Mouse (Mus musculus): Measurements from ENCODE around the gene Nek1. TPM values are rescaled to one million over a fixed set of nuclear protein-coding genes. Genes with fewer than 3 reads are reported as not detected.

Gene Nek1
- 5.7 to 8.4 TPM (median 7.0 TPM) in 4 replicates for total RNA-seq (2023)

GRCm38 (mm10) chr8:60992910-60993638 is at the start of gene Nek1:
TSS of gene Nek1 (plus strand) at chr8:60993195.

DNA sequence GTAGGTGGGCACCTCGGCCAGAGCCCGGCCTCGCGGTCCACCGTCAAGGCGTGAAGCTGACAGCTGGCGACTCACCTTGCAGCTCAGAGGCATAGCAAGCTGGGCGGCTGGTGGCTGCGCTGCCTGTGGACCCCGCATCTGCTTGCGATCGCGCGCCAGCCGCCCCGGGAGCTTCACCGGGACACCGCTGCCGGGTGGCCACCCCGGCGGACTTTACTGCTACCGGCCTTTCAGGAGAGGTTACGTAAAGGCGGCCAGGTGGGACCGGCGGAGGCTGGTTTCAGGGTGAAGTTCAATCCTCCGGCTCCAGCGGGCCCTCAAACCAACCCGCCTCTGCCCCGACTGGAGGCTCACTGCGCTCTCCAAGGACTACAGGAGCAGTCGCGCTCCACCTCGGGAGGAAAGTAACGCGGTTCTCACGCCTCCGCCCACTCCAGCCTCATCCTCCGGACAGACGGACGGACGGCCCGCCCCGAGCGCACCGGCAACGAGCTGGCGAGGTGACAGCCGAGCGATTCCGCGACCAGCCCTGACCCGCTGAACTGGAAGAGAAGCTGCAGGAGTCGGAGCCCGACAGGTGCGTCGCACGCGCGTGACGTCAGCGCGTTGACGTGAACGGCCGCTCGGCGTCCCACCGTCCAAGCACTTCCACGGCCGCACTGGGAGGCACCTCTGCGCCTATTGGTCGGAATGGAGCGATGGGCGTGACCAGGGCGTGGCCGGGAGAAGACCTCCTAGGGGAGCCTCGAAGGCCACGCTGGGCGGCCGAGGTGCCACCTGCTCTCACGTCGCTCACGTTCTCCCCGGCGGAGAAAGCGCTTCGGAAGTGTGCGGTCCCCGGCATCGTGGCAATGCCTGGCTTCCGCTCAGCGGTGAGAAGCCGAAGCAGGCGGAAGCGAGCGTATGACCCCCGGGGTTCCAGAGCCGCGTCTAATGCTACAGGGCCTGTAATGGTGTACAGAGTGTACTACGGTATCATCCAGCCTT is 10.0 kb upstream of the Nek1 start, which contains the start of gene Clcn3:
TSS of gene Clcn3 (minus strand) at position 600 of the 987 bp plus-strand sequence.

Other genes starting within 250 kb of the Nek1 start
- gene Hpf1, start 102.8 kb upstream of the Nek1 start, total RNA-seq (2023): 28.1 to 34.5 TPM (median 29.4 TPM) in 4 replicates
- gene Clcn3, start 9.9 kb upstream of the Nek1 start, total RNA-seq (2023): 56.5 to 61.2 TPM (median 57.1 TPM) in 4 replicates
- gene Sh3rf1, start 230.7 kb downstream of the Nek1 start, total RNA-seq (2023): 3.5 to 5.6 TPM (median 4.1 TPM) in 4 replicates

All from B cell, adult 62 days (primary cell).